Mouse (Mus musculus) limb, embryonic 11.5 days (tissue): ENCODE data around the gene Cav1. TPM values are rescaled to one million over a fixed set of nuclear protein-coding genes. Genes with fewer than 3 reads are reported as not detected.

Experiments
- ATAC-seq: fragments of 200-750 bp; cut with Nextera tagmentation; 2 replicates; pipeline ENCODE4 v1.8.0; 2017; ENCODE audit warnings: low read depth; ENCODE audit not compliant: insufficient number of reproducible peaks, low FRiP score, low TSS enrichment
- DNase-seq: peaks from one replicate; pipeline ENCODE4 v3.0.0-alpha.2; 2015; ENCODE audit warnings: low spot score
- H3K27ac ChIP-seq: fragments of 300-500 bp; sonication (generic); replicated peaks from 2 replicates; pipeline ENCODE4 v1.5.1; 2014; ENCODE audit warnings: low read depth, mild to moderate bottlenecking, low read length
- H3K27me3 ChIP-seq: fragments of 300-500 bp; sonication (generic); 2 replicates; pipeline ENCODE4 v1.6.1; 2014; ENCODE audit warnings: mild to moderate bottlenecking, low read length, mixed read lengths; ENCODE audit not compliant: control insufficient read depth, insufficient read depth
- H3K36me3 ChIP-seq: fragments of 300-500 bp; sonication (generic); 2 replicates; pipeline ENCODE4 v1.6.1; 2014; ENCODE audit warnings: mild to moderate bottlenecking, low read length, moderate library complexity, mixed read lengths; ENCODE audit not compliant: control insufficient read depth, insufficient read depth
- H3K4me1 ChIP-seq: fragments of 300-500 bp; sonication (generic); 2 replicates; pipeline ENCODE4 v1.6.1; 2014; ENCODE audit warnings: low read length, mixed read lengths; ENCODE audit not compliant: control insufficient read depth, insufficient read depth
- H3K4me2 ChIP-seq: fragments of 300-500 bp; sonication (generic); 2 replicates; pipeline ENCODE4 v1.6.1; 2014; ENCODE audit warnings: low read depth, mild to moderate bottlenecking, moderate library complexity; ENCODE audit not compliant: severe bottlenecking
- H3K4me3 ChIP-seq: fragments of 300-500 bp; sonication (generic); 2 replicates; pipeline ENCODE4 v1.5.1; 2014; ENCODE audit warnings: low read depth, low read length
- H3K9ac ChIP-seq: fragments of 300-500 bp; sonication (generic); 2 replicates; pipeline ENCODE4 v1.6.1; 2014; ENCODE audit warnings: mild to moderate bottlenecking, low read length
- H3K9me3 ChIP-seq: fragments of 300-500 bp; sonication (generic); 2 replicates; pipeline ENCODE4 v1.6.1; 2016; ENCODE audit warnings: low read length; ENCODE audit not compliant: control insufficient read depth
- WGBS: fragments of 180-500 bp; shearing (Covaris S2); extraction: QIAGEN DNeasy Blood & Tissue Kit; methylation state at CpG from one replicate; pipeline ENCODE4 v1.1.7; 2014; 5-methylcytosine and 5-hydroxymethylcytosine counted together
- polyA plus RNA-seq: library from polyadenylated mRNA; unstranded; fragments of >200 nt; fragmentation: Nextera tagmentation; extraction: Ambion mirVana; gene quantifications from 2 replicates; pipeline ENCODE4 v1.2.1, GENCODE M21; 2014

Gene Cav1
- polyA plus RNA-seq, 1 experiment from 2014 or later, result 29.1 TPM

- no peak overlapping the region for H3K4me3 ChIP-seq
- DNase-seq (no peak), ATAC-seq (no peak)
- H3K9me3 ChIP-seq, result no peaks in the 10 kb centered on the region
- H3K27me3 ChIP-seq, result peaks cover 16% of the 10 kb centered on the region
- H3K4me1 ChIP-seq, result peaks cover 4% of the 10 kb centered on the region
- no peak overlapping the region for H3K9ac ChIP-seq
- H3K27ac ChIP-seq, result no peak overlapping the region
- H3K36me3 ChIP-seq, result no peaks in the 10 kb centered on the region
- H3K4me2 ChIP-seq, result no peak overlapping the region
- 74% methylated on average over 2 of the region's 2 CpGs for WGBS
Observed at GRCm38 (mm10) chr6:17309260-17309659, 3.1 kb downstream of the Cav1 start.

DNA sequence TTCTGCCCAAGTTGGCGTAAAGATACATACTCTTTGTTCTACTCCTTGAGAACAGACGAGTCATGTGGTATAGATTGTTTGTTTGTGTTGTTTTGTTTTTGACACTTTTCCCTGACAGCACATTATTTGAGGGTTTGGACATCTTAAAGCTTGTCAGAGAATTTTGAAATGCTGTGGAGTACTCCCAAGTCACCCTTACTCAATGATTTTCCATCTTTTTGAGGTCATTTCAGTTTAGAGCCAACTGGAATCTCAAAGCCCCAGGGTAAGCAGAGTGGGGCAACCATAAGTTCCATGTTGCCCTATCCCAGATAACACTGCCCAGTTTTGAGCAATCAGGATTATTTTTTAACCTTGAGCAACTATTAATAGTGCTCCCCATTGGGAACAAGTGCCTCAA is 8.1 kb downstream of the Cav1 start:
- 92% methylated on average over 2 of the region's 2 CpGs for WGBS
- no peaks in the 10 kb centered on the region for H3K36me3 ChIP-seq
- no peak overlapping the region for H3K27ac ChIP-seq
- no peaks in the 10 kb centered on the region for H3K27me3 ChIP-seq
- no peak overlapping the region for H3K4me2 ChIP-seq
- H3K9me3 ChIP-seq, result no peaks in the 10 kb centered on the region
- no peak overlapping the region for H3K4me3 ChIP-seq
- DNase-seq, result no peak
- H3K4me1 ChIP-seq, result no peaks in the 10 kb centered on the region
- H3K9ac ChIP-seq, result no peak overlapping the region
- no peak for ATAC-seq

- Histone ChIP-seq H3K27ac (no peak overlapping the region), H3K4me3 (no peak overlapping the region), H3K4me1 (no peaks in the 10 kb centered on the region), H3K36me3 (no peaks in the 10 kb centered on the region), H3K9ac (no peak overlapping the region), H3K9me3 (no peaks in the 10 kb centered on the region), H3K27me3 (no peaks in the 10 kb centered on the region), H3K4me2 (no peak overlapping the region)
- ATAC-seq (no peak), DNase-seq (no peak)
- 85% methylated on average over 5 of the region's 5 CpGs for WGBS
Observed at GRCm38 (mm10) chr6:17314659-17315616, 8.8 kb downstream of the Cav1 start.

GRCm38 (mm10) chr6:17316294-17317166 is 10.4 kb downstream of the Cav1 start:
- WGBS, result 76% methylated on average over 15 of the region's 15 CpGs
- no peak for ATAC-seq
- H3K27me3 ChIP-seq, result no peaks in the 10 kb centered on the region
- no peak overlapping the region for H3K4me3 ChIP-seq
- DNase-seq, result no peak
- no peaks in the 10 kb centered on the region for H3K4me1 ChIP-seq
- H3K36me3 ChIP-seq, result no peaks in the 10 kb centered on the region
- no peaks in the 10 kb centered on the region for H3K9me3 ChIP-seq
- H3K4me2 ChIP-seq, result no peak overlapping the region
- H3K27ac ChIP-seq, result no peak overlapping the region
- H3K9ac ChIP-seq, result no peak overlapping the region

DNA sequence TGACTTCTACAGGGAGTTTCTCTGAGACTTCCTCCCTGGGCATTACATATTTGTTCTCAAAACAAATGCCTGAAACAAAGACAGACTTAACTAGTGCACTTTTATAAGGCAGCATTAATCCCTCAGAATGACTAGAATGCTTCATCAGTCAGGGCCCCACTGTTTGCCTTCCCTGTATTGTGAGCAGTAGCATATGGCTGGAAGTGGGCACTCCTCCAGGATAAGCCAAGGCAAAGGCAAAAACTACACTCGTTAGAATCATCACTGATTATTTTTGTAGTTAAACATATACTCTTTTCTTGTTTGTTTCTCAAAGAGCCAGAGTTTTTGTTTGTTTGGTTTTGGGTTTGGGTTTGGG is 11.0 kb downstream of the Cav1 start:
- H3K27me3 ChIP-seq, result no peaks in the 10 kb centered on the region

DNA sequence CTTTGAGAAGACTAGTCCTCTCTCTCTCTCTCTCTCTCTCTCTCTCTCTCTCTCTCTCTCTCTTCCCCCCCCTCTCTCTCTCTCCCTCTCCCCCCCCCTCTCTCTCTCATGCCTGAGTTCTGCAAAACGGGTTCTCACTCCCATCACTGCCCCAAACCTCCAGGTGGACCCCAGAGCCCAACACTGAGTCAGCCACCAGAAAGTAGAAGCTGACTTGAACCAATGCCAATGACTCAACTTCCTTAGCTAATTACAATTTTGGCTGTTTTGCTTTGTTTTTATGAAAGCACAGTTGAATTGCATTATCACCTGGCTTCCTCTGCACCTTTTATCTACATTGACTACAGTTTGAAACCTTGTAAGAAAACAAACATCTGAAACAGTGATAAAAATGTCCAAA is 11.8 kb downstream of the Cav1 start:
- Histone ChIP-seq H3K4me1 (no peaks in the 10 kb centered on the region), H3K9me3 (no peaks in the 10 kb centered on the region), H3K27me3 (no peaks in the 10 kb centered on the region), H3K4me3 (no peak overlapping the region), H3K4me2 (no peak overlapping the region), H3K9ac (no peak overlapping the region), H3K27ac (no peak overlapping the region), H3K36me3 (no peaks in the 10 kb centered on the region)
- WGBS, result 38% methylated on average over 1 of the region's 1 CpGs
- ATAC-seq (no peak), DNase-seq (no peak)

More for the DNA sequence above, 11.0 kb downstream of the Cav1 start:
- ATAC-seq (no peak), DNase-seq (no peak)
- Histone ChIP-seq H3K9ac (no peak overlapping the region), H3K27ac (no peak overlapping the region), H3K4me2 (no peak overlapping the region), H3K4me1 (no peaks in the 10 kb centered on the region), H3K4me3 (no peak overlapping the region), H3K36me3 (no peaks in the 10 kb centered on the region), H3K9me3 (no peaks in the 10 kb centered on the region)
- 76% methylated on average over 1 of the region's 1 CpGs for WGBS

GRCm38 (mm10) chr6:17321976-17322375 is 15.8 kb downstream of the Cav1 start:
- H3K27me3 ChIP-seq, result no peaks in the 10 kb centered on the region
- H3K9me3 ChIP-seq, result no peaks in the 10 kb centered on the region
- no peak overlapping the region for H3K27ac ChIP-seq
- DNase-seq (no peak), ATAC-seq (no peak)
- no peaks in the 10 kb centered on the region for H3K36me3 ChIP-seq
- no peak overlapping the region for H3K4me2 ChIP-seq
- WGBS, result 72% methylated on average over 6 of the region's 6 CpGs
- H3K4me3 ChIP-seq, result no peak overlapping the region
- no peak overlapping the region for H3K9ac ChIP-seq
- no peaks in the 10 kb centered on the region for H3K4me1 ChIP-seq

GRCm38 (mm10) chr6:17327216-17327615 is 21.1 kb downstream of the Cav1 start:
- DNase-seq, result peak; percentile 33
- Histone ChIP-seq H3K9me3 (no peaks in the 10 kb centered on the region), H3K4me2 (no peak overlapping the region), H3K36me3 (no peaks in the 10 kb centered on the region), H3K27ac (no peak overlapping the region), H3K4me1 (no peaks in the 10 kb centered on the region), H3K4me3 (no peak overlapping the region), H3K27me3 (no peaks in the 10 kb centered on the region), H3K9ac (no peak overlapping the region)
- WGBS, result 49% methylated on average over 11 of the region's 11 CpGs
- ATAC-seq, result no peak
